Mouse (Mus musculus): ENCODE data around the gene Ppard.

The Ppard gene

DNA sequence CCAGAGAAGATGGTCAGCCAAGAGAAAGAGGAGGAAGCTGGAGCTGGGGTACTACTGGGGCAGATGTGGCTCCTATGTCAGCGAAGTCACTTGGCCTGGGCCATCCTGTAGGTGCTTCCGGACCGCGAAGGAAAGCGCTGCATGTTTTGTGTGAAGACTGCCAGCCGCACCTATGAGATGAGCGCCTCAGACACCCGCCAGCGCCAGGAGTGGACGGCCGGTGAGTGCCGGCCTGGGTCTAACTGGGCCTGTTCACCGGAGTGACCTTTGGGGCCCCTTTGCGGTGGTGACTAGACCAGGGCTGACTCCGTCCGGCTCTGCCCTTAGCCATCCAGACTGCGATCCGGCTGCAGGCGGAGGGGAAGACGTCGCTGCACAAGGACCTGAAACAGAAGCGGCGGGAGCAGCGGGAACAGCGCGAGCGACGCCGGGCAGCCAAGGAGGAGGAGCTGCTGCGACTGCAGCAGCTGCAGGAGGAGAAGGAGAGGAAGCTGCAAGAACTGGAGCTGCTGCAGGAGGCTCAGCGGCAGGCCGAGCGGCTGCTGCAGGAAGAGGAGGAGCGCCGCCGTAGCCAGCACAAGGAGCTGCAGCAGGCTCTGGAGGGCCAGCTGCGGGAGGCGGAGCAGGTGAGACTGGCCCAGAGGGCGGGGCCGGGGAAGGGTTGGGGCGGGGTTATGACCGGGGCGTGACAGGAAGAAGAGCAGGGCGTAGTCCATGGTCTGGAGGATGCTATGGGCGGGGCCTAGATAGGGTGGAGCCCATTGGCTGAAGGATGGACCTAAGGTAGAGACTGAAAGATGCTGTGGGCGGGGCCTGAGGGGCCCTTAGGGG is 8.7 kb upstream of the Ppard start:
- DNase-seq (ENCODE audit: low read depth): peak; percentile 99

DNA sequence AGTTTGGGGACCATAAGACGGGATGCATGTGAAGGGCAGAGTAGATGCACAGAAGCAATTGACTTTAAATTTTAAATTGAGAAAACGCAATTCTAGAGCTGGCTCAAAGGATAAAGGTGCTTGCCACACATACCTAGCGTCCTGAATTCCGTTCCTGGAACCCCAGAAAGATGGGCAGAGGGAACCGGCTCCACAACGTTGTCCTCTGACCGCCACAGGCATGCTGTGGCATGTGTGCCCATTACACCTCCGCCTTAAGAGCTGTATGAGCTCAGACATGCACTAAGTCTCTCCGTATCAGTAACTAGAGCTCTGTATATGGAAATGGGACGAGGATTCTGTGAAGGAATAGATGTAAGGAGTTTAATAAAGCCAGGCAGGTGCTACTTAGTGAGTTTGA is 7.9 kb upstream of the Ppard start:
- DNase-seq (ENCODE audit: low read depth): peak; percentile 36

DNA sequence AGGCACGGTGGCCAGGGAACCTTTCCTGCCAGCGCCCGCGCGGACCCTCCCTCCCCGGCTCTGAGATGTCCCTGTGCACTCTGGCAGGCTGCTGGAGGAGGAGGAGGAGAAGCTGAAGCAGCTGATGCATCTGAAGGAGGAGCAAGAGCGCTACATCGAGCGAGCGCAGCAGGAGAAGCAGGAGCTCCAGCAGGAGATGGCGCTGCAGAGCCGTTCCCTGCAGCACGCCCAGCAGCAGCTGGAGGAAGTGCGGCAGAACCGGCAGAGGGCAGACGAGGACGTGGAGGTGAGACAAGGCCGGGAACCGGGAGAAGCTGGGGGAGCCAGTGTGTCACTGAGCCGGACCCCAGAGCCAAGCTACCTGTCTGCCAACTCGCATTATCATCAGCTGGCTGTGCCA is 6.5 kb upstream of the Ppard start:
- DNase-seq (ENCODE audit: low read depth): peak; percentile 90

DNA sequence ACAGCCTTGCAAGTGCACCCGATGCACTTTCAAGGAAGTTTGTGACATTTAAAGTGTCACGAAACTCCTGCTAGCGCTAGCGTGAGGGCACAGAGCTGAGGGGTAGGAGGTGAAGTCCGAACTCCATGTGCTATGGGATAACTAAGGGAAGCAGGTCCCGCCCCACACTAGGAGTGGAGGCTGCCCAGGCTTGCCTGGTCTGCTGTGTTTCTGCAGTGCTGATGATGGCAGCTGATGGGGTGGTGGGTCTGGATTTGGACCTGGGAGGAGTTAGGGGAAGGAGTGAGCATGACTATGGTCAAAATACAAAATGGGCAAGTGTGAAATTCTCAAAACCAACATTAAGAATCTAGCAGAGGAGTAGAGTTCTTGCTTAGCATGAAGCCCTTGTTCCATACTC is 2.0 kb upstream of the Ppard start:
- no peak for DNase-seq (ENCODE audit: low read depth)

DNA sequence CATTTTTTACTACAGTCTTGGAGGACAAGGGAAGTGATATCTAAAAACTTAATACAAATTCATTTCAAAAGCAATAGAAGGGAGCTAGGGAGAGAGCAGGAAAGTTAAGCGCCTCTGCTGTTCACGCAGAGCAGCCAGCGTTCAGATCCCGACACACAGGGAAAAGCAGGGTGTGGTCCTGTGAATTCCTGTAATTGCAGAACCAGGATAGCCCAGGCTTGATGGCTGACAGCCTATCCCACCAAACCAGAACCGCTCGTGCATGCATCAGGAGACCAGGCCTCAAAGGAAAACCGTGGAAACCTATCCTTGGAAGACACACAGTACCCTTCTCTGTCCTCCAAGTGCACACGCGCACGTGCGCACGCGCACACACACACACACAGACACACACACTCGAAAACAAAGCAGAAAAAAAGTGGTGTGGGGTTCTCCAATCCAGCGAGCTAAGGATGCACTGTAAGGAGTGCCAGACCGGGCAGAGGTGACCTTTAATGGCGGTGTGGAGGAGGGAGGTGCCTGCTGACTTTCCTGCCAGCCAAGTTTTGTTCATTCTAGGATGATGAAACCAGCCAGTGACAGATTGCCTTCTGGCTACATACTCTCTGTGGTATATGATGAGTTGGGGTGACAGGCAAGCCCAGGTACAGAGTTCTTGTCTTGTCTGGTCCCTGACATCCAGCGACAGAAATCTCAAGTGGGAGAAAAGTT is 1.3 kb upstream of the Ppard start:
- no peak for DNase-seq (ENCODE audit: low read depth)

DNA sequence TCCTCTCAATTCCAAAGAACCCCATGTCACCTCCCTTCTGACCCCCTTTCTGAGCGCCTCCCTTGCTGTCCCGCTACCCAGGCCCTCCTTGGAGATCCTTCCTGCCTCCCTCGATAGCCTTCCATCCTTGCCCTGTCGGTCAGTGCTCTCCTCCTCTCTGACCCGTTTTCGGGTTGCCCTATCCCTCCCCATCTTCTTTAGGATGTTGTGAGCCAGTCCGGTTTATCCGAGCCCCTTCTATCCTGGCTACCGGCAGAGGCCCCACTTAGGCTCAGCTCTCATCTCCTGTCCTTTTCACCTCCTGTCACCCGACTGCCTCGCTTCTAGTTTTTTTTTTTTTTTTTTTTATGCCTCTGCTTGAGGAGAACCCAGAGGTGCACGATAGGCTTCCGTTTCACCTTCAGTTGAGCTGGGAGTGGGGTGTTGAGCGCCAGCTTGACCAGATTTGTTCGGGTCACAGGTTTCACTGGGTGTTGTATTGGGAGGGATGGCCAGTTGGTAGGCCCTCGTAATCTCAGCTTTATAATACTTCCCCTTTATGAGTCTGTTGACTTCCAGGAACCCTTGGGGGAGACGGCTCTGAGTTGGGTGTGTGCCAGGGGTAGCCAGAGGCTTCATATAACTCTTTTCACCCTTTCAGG is 711 bp downstream of the Ppard start:
- DNase-seq (ENCODE audit: low read depth): peak; percentile 67

DNA sequence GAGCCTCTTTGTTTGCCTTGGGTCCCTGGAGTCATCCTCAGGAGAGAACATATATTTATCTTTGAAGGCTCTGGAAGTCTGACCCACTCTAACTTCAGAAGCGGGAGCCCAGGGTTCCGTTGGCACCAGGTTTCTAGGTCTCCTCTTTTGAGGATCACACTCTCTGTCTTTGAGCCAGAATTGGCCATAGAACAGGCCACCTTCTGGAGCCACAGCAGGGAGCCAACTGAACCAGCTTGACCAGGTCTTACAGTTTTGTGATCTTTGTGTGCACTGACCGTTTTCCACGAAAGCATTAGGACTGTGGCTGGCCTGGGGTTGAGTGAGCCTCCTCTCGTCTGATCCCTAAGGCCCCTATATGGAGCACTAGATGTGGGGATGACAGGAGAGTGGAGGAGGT is 2.1 kb downstream of the Ppard start:
- DNase-seq (ENCODE audit: low read depth): no peak

DNA sequence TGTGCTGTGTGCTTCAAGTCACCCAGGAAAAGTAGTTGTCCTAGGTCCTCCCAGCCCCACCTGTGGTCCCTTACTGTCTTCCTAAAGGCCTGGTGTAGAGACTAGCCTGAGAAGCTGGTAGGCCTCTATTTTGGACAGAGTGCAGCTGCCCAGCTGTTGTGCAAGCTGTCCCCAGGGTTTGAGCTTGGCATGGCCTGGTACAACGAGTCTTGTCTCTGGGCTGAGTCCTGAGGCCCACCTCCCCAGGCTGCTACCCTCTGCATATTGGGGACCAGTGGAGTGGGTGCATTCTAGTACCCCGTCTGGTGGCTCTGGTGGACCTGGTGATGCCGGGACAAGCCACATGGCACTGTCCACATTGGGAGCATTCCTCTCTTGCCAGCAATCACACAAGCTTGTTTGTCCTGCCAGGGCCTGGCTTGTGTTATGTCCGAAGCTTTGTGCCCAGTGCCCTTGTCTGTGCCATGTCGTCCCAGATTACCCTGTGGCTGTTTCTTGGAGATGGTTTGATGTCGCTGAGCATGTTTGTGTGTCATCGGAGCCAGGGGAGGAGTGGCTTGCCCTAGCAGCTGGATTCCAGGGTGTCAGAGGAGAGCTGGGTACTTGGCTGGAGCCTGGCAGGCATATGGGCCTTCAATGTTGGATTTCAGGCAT is 3.6 kb downstream of the Ppard start:
- no peak for DNase-seq (ENCODE audit: low read depth)

DNA sequence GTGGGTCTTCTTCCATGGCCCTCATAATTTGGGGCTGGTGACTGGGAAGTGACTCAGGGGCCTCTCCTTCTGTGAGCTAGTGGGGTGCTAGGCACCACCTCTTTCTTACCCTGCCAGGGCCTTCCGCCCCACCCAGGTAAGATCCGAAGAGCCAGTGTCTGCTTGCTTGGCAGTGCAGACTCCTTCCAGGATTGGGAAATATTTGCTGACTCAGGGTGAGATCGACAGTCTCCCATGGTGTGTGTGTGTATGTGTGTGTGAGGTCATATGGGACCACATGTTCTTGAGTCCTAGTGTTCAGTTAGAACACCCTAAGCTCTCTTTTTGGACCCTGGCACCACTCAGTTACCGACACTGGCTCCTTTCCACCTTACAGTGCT is 4.1 kb downstream of the Ppard start:
- no peak for DNase-seq (ENCODE audit: low read depth)

DNA sequence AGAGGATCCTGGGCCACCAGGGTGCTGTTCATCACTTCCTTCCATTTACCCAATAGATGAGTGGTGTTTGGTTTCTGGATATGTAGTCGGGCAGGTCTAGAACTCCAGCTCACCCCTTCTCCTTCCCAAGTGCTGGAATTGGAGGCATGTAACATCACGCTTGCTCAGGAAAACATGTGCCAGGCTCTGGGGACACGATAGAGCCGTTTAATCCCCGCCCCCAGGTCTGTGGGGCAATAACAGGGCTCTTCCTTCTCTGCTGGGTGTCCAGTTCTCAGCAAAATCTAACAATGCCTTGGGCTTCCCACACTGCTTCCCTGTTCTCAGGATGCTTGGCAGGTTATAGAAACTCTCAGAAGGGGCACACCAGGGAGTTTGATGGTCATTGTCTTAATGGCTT is 4.9 kb downstream of the Ppard start:
- no peak for DNase-seq (ENCODE audit: low read depth)

DNA sequence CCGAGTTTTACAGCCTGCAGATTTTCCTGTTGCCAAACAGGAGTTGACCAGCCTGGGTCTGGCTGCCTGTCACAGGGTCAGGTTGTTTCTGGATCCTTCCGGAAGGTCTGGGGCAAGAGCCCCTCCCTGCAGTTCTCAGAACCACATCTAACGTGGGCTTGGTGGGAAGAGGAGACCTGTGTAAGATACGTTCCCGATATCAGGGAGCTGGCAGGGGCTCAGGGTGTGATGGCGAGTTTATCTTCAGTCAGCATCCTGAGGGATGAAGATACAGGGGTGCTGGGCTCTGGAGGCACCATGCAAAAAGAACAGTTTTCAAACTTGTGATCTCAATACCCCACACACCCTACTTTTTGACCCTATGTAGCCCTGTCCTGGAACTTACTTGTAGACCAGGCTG is 5.4 kb downstream of the Ppard start:
- no peak for DNase-seq (ENCODE audit: low read depth)

DNA sequence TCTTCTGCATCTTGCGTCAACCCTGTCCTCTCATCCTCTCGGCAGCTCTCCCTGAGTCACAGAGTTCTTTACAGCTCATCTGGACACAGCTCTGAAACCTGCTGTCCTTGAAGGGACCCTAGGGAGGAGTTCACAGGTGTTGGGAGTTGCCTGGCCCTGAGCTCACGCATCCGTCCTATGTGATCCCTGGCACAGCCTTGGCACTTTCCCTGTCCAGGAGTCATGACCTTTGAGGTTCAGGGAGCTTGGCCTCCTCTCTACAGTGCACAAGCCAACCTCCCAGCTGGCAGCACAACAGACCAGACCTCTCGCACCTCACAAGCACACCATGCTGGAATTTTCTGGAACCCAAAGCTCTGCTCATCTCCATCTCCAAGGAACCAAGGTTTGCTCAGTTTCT is 8.3 kb downstream of the Ppard start:
- DNase-seq (ENCODE audit: low read depth): no peak

DNA sequence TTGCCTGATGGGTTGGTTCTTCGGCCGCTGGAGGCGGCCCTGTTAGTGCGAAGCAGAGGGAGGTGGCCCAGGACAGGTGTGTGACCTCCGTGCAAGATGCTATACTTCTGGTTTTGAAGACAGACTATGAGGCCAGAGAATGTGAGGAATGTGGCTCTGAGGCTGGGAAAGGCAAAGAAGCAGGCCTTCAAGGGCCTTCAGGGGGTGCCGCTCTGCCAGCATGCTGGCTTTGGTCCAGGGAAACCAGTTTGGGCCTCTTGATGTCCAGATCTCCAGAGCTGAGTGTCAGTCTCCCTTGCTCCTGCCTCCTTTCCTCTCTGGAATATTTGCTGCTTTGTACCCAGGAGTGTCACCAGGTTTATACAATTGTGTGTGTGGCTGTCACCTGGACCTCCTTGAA is 9.8 kb downstream of the Ppard start:
- DNase-seq (ENCODE audit: low read depth): no peak

DNA sequence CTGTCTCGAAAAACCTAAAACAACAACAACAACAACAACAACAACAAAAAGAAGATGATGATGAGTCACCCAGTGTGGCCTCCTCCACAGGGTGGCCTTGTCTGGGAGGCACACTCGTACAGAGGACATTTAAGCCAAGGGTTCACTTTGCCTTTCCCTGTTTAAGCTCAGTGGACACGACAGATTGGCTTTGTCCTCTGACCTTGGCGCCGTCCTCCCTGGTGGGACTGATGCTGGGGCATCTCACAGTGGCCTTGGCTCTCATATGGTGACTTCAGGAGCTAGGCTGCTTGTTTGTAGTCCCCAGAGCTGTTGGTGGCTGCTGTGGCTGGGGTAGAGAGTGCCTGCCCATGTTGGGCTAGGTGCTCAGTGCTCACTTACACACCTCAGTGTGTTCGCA is 11.7 kb downstream of the Ppard start:
- no peak for DNase-seq (ENCODE audit: low read depth)

DNA sequence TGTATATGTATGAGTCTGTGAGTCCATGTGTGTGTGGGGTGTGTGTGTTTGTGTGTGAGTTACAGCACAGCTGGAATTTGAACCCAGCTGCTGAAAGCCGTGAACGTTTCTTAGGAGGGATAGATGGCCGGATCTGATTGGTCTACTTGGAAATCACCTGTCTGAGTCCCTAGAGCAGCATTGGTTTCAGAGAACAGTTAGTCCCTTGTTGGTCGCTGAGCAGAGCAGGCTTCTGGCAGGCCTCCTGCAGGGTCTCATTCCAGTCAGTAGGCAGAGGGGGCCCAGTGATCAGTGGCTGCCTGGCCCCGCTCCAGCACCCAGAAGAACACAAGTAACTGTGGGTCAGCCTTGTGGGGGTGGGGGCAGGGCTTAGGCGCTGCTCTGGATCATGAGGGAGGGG is 12.2 kb downstream of the Ppard start:
- no peak for DNase-seq (ENCODE audit: low read depth)

DNA sequence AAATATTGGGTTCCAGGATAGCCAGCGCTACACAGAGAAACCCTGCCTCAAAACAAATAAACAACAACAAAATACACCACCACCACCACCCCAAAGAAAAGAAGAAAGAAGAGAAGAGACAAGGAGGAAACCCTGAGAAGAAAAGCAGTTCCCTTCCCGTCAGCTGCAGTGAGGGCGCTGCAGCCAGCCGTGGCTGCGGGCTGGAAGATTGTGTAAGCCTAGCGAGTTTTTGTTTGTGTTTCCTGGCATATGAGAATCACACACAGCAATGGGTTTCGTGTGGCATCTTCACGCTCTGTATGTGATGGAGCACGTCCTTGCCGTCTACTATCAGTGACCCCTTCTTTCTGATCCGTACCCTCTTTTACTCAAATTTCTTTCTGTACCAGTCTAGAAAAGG is 14.1 kb downstream of the Ppard start:
- no peak for DNase-seq (ENCODE audit: low read depth)

DNA sequence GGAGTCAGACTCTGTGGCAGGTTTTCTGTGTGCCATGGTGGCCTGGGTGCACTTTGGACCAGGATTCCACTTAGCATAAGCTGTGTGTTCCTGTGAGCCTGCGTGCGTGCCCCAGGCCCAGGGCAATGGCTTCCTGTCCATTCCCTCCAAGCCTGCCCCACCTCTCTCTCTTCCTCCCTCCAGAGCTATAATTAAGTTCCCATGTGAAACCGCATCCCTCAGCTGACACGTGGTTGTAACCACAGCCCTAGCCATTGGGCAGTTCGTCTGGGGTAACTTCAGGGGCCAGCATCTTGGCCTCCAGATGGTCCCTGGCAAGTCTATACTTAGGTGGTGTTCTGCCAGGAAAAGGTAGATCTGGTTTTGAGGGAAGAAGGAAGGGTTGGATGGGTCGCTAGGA is 15.1 kb downstream of the Ppard start:
- no peak for DNase-seq (ENCODE audit: low read depth)

DNA sequence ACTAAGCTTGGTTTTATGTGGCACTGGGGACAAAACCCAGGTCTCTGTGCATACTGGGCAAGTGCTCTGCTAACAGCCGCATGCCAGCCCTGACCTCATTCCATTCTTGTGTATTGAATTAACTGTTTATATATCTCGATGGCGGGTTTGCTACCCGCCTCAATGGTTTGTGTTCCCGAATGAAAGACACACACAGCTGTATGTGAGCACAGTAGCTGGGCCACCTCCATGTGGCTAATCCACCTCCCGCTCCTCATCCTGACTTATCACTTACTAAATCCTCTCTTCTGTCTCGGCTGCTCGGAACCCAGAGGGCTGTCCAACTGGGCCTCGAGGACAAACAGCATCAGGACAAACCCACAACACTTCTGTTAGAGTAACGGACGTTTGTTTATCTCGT is 16.6 kb downstream of the Ppard start:
- DNase-seq (ENCODE audit: low read depth): no peak

DNA sequence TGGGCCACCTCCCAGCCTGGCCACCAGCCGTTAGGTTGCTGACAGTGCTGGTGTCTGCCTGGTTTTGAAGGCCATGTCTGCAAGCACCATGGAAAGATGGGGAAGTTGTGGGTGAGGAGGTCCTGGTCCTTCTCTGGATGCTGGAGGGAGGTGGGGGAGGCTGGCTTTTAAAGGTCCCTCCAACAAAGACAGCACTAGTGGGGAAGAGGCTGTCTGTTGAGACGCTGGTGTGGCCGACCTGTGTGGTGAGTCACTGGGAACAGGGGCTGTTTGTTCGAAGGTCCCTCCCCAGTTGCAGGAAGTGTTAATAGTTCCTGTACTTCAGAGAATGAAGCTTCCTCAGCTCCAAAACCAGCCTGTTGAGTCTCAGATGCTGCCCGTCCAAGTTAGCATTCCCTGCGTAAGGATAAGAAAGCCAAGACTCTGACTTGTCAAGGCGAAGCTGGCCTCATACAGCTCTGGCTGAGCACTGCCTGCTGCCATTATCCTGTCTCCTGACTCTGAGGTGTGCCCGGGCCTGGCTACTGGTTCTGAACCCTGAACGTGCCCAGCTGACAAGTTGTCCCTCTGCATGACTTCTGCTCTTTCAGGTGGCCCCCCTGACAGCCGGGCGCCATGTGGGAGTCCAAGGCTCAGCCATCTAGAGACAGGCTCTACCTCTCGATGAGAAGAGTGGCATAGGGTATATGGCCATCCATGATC is 19.2 kb downstream of the Ppard start:
- DNase-seq (ENCODE audit: low read depth): no peak

DNA sequence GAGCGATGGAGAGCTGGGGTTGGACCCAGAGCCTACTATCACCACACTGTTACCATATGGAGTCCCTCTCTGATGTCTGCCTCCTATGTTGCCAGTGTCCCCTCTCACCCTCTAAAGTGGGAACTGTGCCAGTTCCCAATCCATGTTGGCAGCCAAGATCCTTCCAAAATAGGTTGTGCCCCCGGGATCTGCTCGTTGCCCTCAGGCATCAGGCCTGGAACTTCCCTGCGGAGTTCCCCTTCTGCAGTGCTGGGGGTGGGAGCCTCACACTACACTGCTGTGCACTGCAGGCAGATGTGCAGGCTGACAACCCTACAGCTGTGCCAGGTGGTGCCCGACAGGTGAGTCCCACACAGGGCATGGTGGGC is 19.8 kb downstream of the Ppard start:
- DNase-seq (ENCODE audit: low read depth): no peak

DNA sequence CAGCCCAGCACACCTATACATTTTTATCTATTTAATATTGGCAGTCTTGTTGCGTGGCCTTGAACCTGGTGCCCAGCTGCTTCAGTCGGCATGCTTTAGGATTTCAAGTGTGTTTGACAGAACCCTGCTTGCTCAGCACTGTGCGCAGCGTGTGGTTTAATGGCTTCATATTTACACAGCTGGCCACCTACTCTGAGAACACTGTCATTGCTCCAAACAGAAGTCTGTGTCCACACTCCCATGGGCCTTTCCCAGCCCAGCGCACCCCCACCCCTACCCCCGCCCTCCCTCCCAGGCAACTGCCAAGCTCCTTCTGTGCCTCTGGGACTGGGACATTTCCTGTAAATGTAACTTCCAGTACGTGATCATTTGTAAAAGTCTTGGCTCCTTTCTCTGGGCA is 20.7 kb downstream of the Ppard start:
- no peak for DNase-seq (ENCODE audit: low read depth)

DNA sequence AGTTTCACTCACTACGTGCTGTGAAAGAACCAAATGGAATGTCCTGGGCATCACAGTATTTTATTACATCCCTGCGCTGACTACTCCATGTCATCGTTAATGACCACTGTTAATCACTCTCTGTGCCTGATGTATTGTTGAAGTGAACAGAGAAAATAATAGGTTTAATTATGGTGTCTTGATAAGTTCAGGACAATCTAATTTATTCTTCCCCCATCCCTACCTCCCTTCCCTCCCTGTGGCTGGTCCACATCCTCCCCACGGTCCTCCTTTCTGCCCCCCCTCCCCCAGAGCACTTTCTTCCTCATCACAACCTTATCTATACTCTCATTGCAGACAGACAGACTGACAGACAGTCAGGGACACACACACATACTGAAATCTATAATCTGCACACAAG is 22.3 kb downstream of the Ppard start:
- no peak for DNase-seq (ENCODE audit: low read depth)

Measured in induced T-regulatory cell, adult 2 months (primary cell).